Mouse (Mus musculus): ENCODE measurements around the gene Adh4. TPM values are rescaled to one million over a fixed set of nuclear protein-coding genes. Genes with fewer than 3 reads are reported as not detected.
"Not testable (repeated sequence)": the region's sequence is repeated elsewhere in the genome, so short reads cannot be mapped to it uniquely, and the experiment has no call there.

Adh4 gene
- polyA plus RNA-seq (2016; fragmentation: Nextera tagmentation; extraction: Ambion mirVana), result not detected in 2 replicates

DNA sequence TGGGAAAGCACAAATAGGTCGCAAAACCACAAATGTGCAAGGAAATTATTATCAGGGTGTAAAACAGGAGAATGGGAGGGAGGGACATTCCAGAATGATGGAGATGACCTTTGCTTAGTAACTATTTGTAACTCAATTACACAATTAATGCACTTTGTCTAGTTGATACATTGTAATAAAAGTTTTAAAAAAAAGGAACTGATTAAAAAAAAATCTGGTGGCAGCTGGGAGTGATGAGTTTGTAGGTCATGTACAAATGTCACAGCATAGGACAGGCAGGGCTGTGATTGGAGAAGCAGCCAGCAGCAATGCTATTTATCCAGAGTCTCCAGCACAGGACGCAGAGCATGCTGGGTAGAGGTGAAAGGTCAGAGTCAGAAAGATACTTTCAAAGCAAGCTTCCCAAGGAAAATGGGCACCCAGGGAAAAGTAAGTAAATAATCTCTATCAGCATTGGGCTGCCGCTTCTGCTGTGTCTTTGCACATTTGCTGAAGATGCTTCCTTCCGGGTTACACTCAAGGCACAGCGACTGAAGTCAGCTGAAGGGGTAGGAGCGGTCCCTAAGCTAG, at the start of gene Adh4:
Gene Adh4 (plus strand): TSS at position 346 of the 570 bp plus-strand sequence.
- H3K27me3 ChIP-seq (replicated peaks; ENCODE audit: low read depth, poor library complexity, severe bottlenecking), result no peaks in the 10 kb centered on the region
- no peaks in the 10 kb centered on the region for H3K9me3 ChIP-seq
- H3K27ac ChIP-seq (replicated peaks), result no peak within 1 kb of the TSS
- H3K36me3 ChIP-seq (replicated peaks), result no peaks in the 10 kb centered on the region
- no peak within 1 kb of the TSS for H3K4me3 ChIP-seq
- no peaks in the 10 kb centered on the region for H3K4me1 ChIP-seq
- no peak for DNase-seq (ENCODE audit: low spot score)
- WGBS, result 74% methylated on average over 6 of the region's 6 CpGs

GRCm38 (mm10) chr3:138366181-138366580, 49.1 kb upstream of the Adh4 start:
- H3K4me1 ChIP-seq, result 0 out of 2 replicates have a peak, but pooled peaks cover 3% of the 10 kb centered on the region
- no peak overlapping the region for H3K4me3 ChIP-seq
- no peaks in the 10 kb centered on the region for H3K27me3 ChIP-seq (replicated peaks; ENCODE audit: low read depth, poor library complexity, severe bottlenecking)
- H3K36me3 ChIP-seq (replicated peaks), result no peaks in the 10 kb centered on the region
- no peaks in the 10 kb centered on the region for H3K9me3 ChIP-seq
- 77% methylated on average over 2 of the region's 2 CpGs for WGBS
- no peak overlapping the region for H3K27ac ChIP-seq (replicated peaks)
- DNase-seq (ENCODE audit: low spot score), result no peak

DNA sequence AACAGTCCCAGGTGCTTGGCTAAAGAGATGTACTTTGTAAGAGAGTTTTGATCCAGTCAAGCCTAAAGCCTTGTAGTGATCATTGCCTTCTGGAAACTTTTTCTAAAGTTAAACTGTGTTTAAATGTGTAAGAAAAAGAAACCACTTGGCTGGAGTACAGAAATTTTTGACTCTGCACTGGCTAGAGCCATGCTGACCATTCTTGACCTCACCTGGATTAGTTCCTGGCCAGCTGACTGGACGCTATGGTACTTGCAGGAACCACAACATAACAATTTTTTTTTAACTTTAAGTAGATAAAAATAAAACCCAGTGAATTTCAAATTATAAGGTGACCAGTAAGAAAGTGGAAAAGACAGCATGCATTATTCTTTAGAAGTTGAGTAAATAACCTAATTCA, 45.7 kb upstream of the Adh4 start:
- Histone ChIP-seq H3K9me3 (no peaks in the 10 kb centered on the region), H3K4me3 (no peak overlapping the region)
- 84% methylated on average over 1 of the region's 1 CpGs for WGBS

GRCm38 (mm10) chr3:138370289-138370688, 45.0 kb upstream of the Adh4 start:
- not testable (repeated sequence) for H3K4me1 ChIP-seq; H3K4me3 ChIP-seq; H3K27ac ChIP-seq (replicated peaks); H3K9me3 ChIP-seq; H3K36me3 ChIP-seq (replicated peaks); DNase-seq (ENCODE audit: low spot score); H3K27me3 ChIP-seq (replicated peaks; ENCODE audit: low read depth, poor library complexity, severe bottlenecking)
- 61% methylated on average over 4 of the region's 4 CpGs for WGBS

More for the DNA sequence above, 45.7 kb upstream of the Adh4 start:
- DNase-seq (ENCODE audit: low spot score), result no peak
- no peak overlapping the region for H3K27ac ChIP-seq (replicated peaks)
- 0 out of 2 replicates have a peak, but pooled peaks cover 3% of the 10 kb centered on the region for H3K4me1 ChIP-seq
- no peaks in the 10 kb centered on the region for H3K27me3 ChIP-seq (replicated peaks; ENCODE audit: low read depth, poor library complexity, severe bottlenecking)
- no peaks in the 10 kb centered on the region for H3K36me3 ChIP-seq (replicated peaks)

DNA sequence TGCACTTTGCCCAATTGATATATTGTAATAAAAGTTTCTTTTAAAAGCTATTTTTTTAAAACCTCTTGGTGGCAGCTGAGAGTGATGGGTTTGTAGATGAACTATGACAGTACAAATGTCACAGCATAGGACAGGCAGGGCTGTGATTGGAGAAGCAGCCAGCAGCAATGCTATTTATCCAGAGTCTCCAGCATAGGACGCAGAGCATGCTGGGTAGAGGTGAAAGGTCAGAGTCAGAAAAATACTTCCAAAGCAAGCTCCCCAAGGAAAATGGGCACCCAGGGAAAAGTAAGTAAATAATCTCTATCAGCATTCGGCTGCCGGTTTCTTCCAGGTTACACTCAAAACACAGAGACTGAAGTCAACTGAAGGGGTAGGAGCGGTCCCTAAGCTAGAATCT, 41.3 kb upstream of the Adh4 start:
- WGBS, result 68% methylated on average over 4 of the region's 4 CpGs
- Histone ChIP-seq H3K27me3 (replicated peaks; ENCODE audit: low read depth, poor library complexity, severe bottlenecking) (no peaks in the 10 kb centered on the region), H3K4me1 (no peaks in the 10 kb centered on the region), H3K9me3 (no peaks in the 10 kb centered on the region), H3K27ac (replicated peaks) (no peak overlapping the region), H3K36me3 (replicated peaks) (no peaks in the 10 kb centered on the region), H3K4me3 (no peak overlapping the region)
- DNase-seq (ENCODE audit: low spot score), result no peak

- H3K4me3 ChIP-seq, result no peak overlapping the region
- H3K27ac ChIP-seq (replicated peaks), result no peak overlapping the region
- no peaks in the 10 kb centered on the region for H3K9me3 ChIP-seq
- H3K27me3 ChIP-seq (replicated peaks; ENCODE audit: low read depth, poor library complexity, severe bottlenecking), result no peaks in the 10 kb centered on the region
- H3K4me1 ChIP-seq, result no peaks in the 10 kb centered on the region
- DNase-seq (ENCODE audit: low spot score), result no peak
- no peaks in the 10 kb centered on the region for H3K36me3 ChIP-seq (replicated peaks)
- 75% methylated on average over 2 of the region's 2 CpGs for WGBS
These were observed 40.1 kb upstream of the Adh4 start for GRCm38 (mm10) chr3:138375148-138375547.

- Histone ChIP-seq H3K27ac (replicated peaks) (no peak overlapping the region), H3K27me3 (replicated peaks; ENCODE audit: low read depth, poor library complexity, severe bottlenecking) (no peaks in the 10 kb centered on the region), H3K9me3 (no peaks in the 10 kb centered on the region), H3K4me3 (no peak overlapping the region), H3K36me3 (replicated peaks) (no peaks in the 10 kb centered on the region), H3K4me1 (peaks cover 3% of the 10 kb centered on the region; the same call in 1 of the 2 replicates)
- 58% methylated on average over 3 of the region's 3 CpGs for WGBS
- peak; percentile 30 for DNase-seq (ENCODE audit: low spot score)
These were observed 34.1 kb upstream of the Adh4 start for GRCm38 (mm10) chr3:138381133-138381532.

- Histone ChIP-seq H3K4me1 (no peaks in the 10 kb centered on the region), H3K36me3 (replicated peaks) (no peaks in the 10 kb centered on the region), H3K27ac (replicated peaks) (no peak overlapping the region), H3K4me3 (no peak overlapping the region), H3K27me3 (replicated peaks; ENCODE audit: low read depth, poor library complexity, severe bottlenecking) (no peaks in the 10 kb centered on the region), H3K9me3 (no peaks in the 10 kb centered on the region)
- WGBS, result 89% methylated on average over 6 of the region's 6 CpGs
- DNase-seq (ENCODE audit: low spot score), result no peak
These were observed 28.1 kb upstream of the Adh4 start for GRCm38 (mm10) chr3:138387155-138387554.

DNA sequence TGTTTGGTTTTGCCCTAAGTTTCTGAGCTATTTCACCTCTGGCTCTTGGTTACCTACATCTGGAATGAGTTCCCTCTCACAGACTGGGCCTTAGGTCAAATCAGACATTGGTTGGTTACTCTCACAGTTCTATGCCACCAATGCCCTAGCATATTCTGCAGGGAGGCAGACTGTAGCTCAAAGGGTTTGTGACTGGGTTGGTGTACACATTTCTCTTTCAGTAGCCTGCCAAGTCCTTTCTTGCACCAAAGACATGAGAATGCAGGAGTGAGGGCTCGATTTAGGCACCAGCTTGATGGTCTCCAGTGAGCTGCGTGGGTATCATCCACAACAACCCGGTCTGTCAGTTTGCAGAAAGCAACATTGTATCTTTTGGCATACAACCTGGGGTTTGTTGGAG, 10.4 kb upstream of the Adh4 start:
- Histone ChIP-seq H3K4me1 (no peaks in the 10 kb centered on the region), H3K27me3 (replicated peaks; ENCODE audit: low read depth, poor library complexity, severe bottlenecking) (no peaks in the 10 kb centered on the region), H3K27ac (replicated peaks) (no peak overlapping the region), H3K36me3 (replicated peaks) (no peaks in the 10 kb centered on the region), H3K9me3 (no peaks in the 10 kb centered on the region), H3K4me3 (no peak overlapping the region)
- no peak for DNase-seq (ENCODE audit: low spot score)
- WGBS, result 78% methylated on average over 3 of the region's 3 CpGs

- no peak overlapping the region for H3K4me3 ChIP-seq
- no peak overlapping the region for H3K27ac ChIP-seq (replicated peaks)
- no peaks in the 10 kb centered on the region for H3K9me3 ChIP-seq
- H3K36me3 ChIP-seq (replicated peaks), result no peaks in the 10 kb centered on the region
- no peaks in the 10 kb centered on the region for H3K27me3 ChIP-seq (replicated peaks; ENCODE audit: low read depth, poor library complexity, severe bottlenecking)
- DNase-seq (ENCODE audit: low spot score), result peak; percentile 27
- 55% methylated on average over 3 of the region's 3 CpGs for WGBS
- H3K4me1 ChIP-seq, result no peaks in the 10 kb centered on the region
These were observed 9.9 kb upstream of the Adh4 start for GRCm38 (mm10) chr3:138405341-138405740.

GRCm38 (mm10) chr3:138405840-138406239, 9.4 kb upstream of the Adh4 start:
- 87% methylated on average over 7 of the region's 7 CpGs for WGBS
- no peaks in the 10 kb centered on the region for H3K9me3 ChIP-seq
- no peak for DNase-seq (ENCODE audit: low spot score)
- H3K4me1 ChIP-seq, result no peaks in the 10 kb centered on the region
- H3K4me3 ChIP-seq, result no peak overlapping the region
- H3K36me3 ChIP-seq (replicated peaks), result no peaks in the 10 kb centered on the region
- H3K27ac ChIP-seq (replicated peaks), result no peak overlapping the region
- no peaks in the 10 kb centered on the region for H3K27me3 ChIP-seq (replicated peaks; ENCODE audit: low read depth, poor library complexity, severe bottlenecking)

- WGBS, result 98% methylated on average over 1 of the region's 1 CpGs
- Histone ChIP-seq H3K9me3 (no peaks in the 10 kb centered on the region), H3K4me3 (no peak overlapping the region), H3K4me1 (no peaks in the 10 kb centered on the region), H3K36me3 (replicated peaks) (no peaks in the 10 kb centered on the region), H3K27me3 (replicated peaks; ENCODE audit: low read depth, poor library complexity, severe bottlenecking) (no peaks in the 10 kb centered on the region), H3K27ac (replicated peaks) (no peak overlapping the region)
- DNase-seq (ENCODE audit: low spot score), result no peak
These were observed 7.3 kb upstream of the Adh4 start for GRCm38 (mm10) chr3:138407920-138408319.

- WGBS, result 86% methylated on average over 1 of the region's 1 CpGs
- H3K36me3 ChIP-seq (replicated peaks), result no peaks in the 10 kb centered on the region
- H3K4me1 ChIP-seq, result no peaks in the 10 kb centered on the region
- DNase-seq (ENCODE audit: low spot score), result no peak
- no peak overlapping the region for H3K27ac ChIP-seq (replicated peaks)
- no peaks in the 10 kb centered on the region for H3K27me3 ChIP-seq (replicated peaks; ENCODE audit: low read depth, poor library complexity, severe bottlenecking)
- H3K9me3 ChIP-seq, result no peaks in the 10 kb centered on the region
- H3K4me3 ChIP-seq, result no peak overlapping the region
These were observed 5.7 kb upstream of the Adh4 start for GRCm38 (mm10) chr3:138409585-138409984.
